Mouse (Mus musculus) hindbrain, embryonic 12.5 days (tissue): ENCODE measurements around the gene Adh1. TPM values are rescaled to one million over a fixed set of nuclear protein-coding genes. Genes with fewer than 3 reads are reported as not detected.

Source experiments
- ATAC-seq: fragments of 200-750 bp; cut with Nextera tagmentation; 2 replicates; pipeline ENCODE4 v1.8.0; 2017; ENCODE audit warnings: moderate TSS enrichment; ENCODE audit not compliant: low FRiP score
- H3K27ac ChIP-seq: fragments of 300-500 bp; sonication (generic); 2 replicates; pipeline ENCODE4 v1.5.1; 2016; ENCODE audit warnings: mild to moderate bottlenecking
- H3K27me3 ChIP-seq: fragments of 300-500 bp; sonication (generic); 2 replicates; pipeline ENCODE4 v1.6.1; 2016; ENCODE audit warnings: mild to moderate bottlenecking
- H3K36me3 ChIP-seq: fragments of 300-500 bp; sonication (generic); 2 replicates; pipeline ENCODE4 v1.6.1; 2016; ENCODE audit warnings: mild to moderate bottlenecking
- H3K4me1 ChIP-seq: fragments of 300-500 bp; sonication (generic); 2 replicates; pipeline ENCODE4 v1.6.1; 2016
- H3K4me2 ChIP-seq: fragments of 300-500 bp; sonication (generic); replicated peaks from 2 replicates; pipeline ENCODE4 v1.6.1; 2016; ENCODE audit warnings: mild to moderate bottlenecking
- H3K4me3 ChIP-seq: fragments of 300-500 bp; sonication (generic); 2 replicates; pipeline ENCODE4 v1.5.1; 2016; ENCODE audit warnings: mild to moderate bottlenecking
- H3K9ac ChIP-seq: fragments of 300-500 bp; sonication (generic); 2 replicates; pipeline ENCODE4 v1.6.1; 2016; ENCODE audit warnings: mild to moderate bottlenecking, moderate library complexity
- H3K9me3 ChIP-seq: fragments of 300-500 bp; sonication (generic); replicated peaks from 2 replicates; pipeline ENCODE4 v1.6.1; 2016; ENCODE audit warnings: mild to moderate bottlenecking
- WGBS: fragments of 180-500 bp; shearing (Covaris S2); methylation state at CpG from one replicate; pipeline ENCODE4 v1.1.7; 2016; 5-methylcytosine and 5-hydroxymethylcytosine counted together
- polyA plus RNA-seq: library from polyadenylated mRNA; unstranded; fragments of >200 nt; fragmentation: Nextera tagmentation; extraction: Ambion mirVana; gene quantifications from 2 replicates; pipeline ENCODE4 v1.2.1, GENCODE M21; 2016

The Adh1 gene
- polyA plus RNA-seq, 1 experiment from 2014 or later: 0.39 TPM

DNA sequence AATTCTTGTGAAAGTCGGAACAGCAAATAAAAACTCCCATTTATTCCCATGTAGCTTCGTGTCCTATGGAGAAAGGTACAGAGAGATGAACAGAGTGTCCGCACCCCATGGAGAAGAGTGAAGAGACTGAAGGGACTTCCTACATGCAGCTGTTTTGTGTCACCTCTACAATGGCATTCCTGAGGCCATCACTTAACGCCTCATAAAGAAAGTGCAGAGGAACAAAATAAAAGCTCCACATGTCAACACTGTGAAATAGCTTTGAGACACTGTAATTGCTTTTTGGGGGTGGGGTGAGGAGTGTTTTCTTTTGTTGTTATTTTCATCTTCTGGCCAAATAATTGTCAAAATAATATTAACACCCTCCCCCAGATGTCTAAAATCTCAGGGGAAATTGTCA lies 41.9 kb downstream of the Adh1 start:
- Histone ChIP-seq H3K36me3 (no peaks in the 10 kb centered on the region), H3K9ac (no peak overlapping the region), H3K9me3 (peaks cover 14% of the 10 kb centered on the region), H3K4me2 (no peak overlapping the region), H3K4me1 (no peaks in the 10 kb centered on the region), H3K4me3 (no peak overlapping the region), H3K27ac (no peak overlapping the region), H3K27me3 (no peaks in the 10 kb centered on the region)
- 39% methylated on average over 4 of the region's 4 CpGs for WGBS
- ATAC-seq: no peak

DNA sequence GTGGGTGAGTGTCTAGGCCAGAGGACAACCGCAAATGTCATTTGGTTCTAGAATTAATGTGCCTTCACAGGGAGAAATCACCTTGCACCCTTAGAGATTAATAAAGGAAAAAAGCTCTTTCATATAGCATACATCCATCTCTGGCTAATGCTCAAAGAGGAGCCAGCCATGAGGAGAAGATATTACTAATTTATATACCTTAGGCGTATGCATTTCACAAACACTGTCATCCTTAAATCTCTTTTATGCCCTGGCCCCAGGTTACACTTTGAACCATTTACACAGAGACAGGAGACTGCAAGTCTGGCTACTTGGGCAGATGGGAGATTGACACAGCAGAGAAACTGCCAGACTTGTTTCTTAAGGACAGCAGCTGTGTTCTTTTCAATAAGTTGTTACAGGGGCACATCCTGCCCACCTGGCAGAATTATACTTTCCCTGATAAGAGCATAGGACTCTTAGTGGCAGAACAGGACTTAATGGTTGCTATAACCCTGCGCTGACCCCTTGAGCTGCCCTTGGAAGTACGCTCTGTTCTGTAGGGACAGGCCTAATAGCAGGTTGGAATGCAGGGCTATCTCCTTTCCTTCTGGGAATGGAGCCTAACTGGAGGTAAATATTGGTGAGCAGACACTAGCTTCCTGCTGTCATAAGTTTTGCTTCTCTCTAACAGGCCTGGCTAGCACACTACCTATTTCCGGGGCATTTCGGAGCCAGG lies 43.1 kb downstream of the Adh1 start:
- no peak overlapping the region for H3K4me3 ChIP-seq
- 0 out of 2 replicates have a peak, but pooled peaks cover 1% of the 10 kb centered on the region for H3K9me3 ChIP-seq
- no peak overlapping the region for H3K4me2 ChIP-seq
- WGBS: 87% methylated on average over 6 of the region's 6 CpGs
- H3K27me3 ChIP-seq: no peaks in the 10 kb centered on the region
- H3K4me1 ChIP-seq: no peaks in the 10 kb centered on the region
- no peak for ATAC-seq
- H3K36me3 ChIP-seq: no peaks in the 10 kb centered on the region
- H3K27ac ChIP-seq: no peak overlapping the region
- no peak overlapping the region for H3K9ac ChIP-seq

DNA sequence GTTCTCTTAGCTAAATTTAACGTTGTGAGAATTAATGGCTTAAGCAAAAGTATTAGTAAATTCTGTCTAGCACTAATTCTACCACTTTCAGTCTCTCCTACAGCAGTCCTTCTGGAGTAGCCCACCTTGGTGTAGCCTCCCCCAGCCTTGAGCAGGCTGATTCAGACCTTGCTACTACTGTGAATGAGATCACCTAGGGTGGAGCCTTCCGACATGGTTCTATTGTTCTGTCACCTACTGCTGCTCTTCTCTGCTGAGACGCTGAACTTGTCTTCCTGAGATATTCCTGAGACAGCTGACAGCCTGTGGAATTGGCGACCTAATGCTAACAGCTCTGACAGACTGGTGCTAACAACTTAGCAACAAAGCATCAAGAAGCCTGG lies 43.7 kb downstream of the Adh1 start:
- Histone ChIP-seq H3K36me3 (no peaks in the 10 kb centered on the region), H3K4me3 (no peak overlapping the region), H3K4me1 (no peaks in the 10 kb centered on the region), H3K9me3 (no peaks in the 10 kb centered on the region), H3K27ac (no peak overlapping the region), H3K27me3 (no peaks in the 10 kb centered on the region), H3K9ac (no peak overlapping the region), H3K4me2 (no peak overlapping the region)
- no peak for ATAC-seq
- 46% methylated on average over 4 of the region's 4 CpGs for WGBS

DNA sequence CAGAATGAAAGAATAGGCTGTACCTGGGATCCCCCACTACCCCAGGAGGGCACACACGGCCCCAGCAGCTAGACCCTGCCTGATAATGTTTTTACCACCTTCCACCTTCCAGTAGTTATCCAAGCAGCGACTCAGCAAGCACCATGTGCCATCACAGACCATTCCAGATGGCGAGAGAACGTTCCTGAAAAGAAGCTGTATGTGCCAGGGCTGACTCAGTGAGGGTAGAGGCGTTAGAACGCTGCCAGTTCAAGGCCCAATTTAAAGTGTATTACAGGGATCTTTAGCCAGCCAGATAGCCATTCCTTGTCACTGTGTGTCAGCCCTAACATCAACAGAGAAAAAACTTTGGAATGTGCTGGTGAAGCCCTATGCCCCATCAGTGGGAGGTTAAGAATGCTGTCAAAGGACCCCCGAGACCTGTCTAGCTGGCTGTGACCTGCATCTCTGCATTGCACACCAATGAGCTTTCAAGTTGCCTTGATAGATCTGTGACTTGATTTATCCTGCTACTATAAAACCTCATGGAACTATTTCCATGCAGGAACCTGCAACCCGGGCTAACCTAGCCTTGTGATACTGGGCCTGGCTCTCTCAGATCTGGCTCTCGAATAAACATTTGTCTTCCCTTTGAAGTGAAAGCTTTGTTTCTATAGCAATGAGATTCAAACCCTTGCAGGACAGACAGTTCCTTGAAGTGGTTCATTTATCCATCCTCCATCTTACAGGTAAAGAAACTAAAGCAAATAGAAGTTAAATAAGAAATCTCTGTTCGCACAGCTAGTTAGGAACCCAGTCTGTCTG lies 44.9 kb downstream of the Adh1 start:
- Histone ChIP-seq H3K36me3 (no peaks in the 10 kb centered on the region), H3K4me3 (no peak overlapping the region), H3K27ac (no peak overlapping the region), H3K9me3 (no peaks in the 10 kb centered on the region), H3K9ac (no peak overlapping the region), H3K27me3 (no peaks in the 10 kb centered on the region), H3K4me1 (no peaks in the 10 kb centered on the region), H3K4me2 (no peak overlapping the region)
- WGBS: 67% methylated on average over 10 of the region's 10 CpGs
- no peak for ATAC-seq

DNA sequence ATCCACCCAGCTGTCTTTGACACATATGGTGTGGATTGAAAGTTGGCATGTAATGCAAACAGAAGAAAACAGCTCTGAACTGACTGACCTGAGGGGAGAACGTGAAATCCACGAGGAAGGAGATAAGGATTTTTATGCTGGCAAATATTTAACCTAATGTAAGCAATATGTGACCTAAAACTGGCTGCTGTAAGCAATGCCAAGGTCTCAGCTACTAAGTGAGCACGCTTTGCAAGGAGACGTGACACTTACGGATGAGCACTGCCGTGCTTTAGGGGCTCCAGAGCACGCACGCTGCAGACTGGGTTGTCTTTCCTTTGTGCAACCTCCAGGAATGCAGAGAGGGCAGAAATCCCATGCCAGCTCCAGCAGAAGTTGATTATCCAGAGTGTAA lies 45.5 kb downstream of the Adh1 start:
- no peaks in the 10 kb centered on the region for H3K9me3 ChIP-seq
- H3K9ac ChIP-seq: no peak overlapping the region
- H3K4me1 ChIP-seq: no peaks in the 10 kb centered on the region
- no peak for ATAC-seq
- no peaks in the 10 kb centered on the region for H3K27me3 ChIP-seq
- no peak overlapping the region for H3K4me2 ChIP-seq
- no peak overlapping the region for H3K4me3 ChIP-seq
- H3K27ac ChIP-seq: no peak overlapping the region
- H3K36me3 ChIP-seq: no peaks in the 10 kb centered on the region
- WGBS: 46% methylated on average over 8 of the region's 8 CpGs

DNA sequence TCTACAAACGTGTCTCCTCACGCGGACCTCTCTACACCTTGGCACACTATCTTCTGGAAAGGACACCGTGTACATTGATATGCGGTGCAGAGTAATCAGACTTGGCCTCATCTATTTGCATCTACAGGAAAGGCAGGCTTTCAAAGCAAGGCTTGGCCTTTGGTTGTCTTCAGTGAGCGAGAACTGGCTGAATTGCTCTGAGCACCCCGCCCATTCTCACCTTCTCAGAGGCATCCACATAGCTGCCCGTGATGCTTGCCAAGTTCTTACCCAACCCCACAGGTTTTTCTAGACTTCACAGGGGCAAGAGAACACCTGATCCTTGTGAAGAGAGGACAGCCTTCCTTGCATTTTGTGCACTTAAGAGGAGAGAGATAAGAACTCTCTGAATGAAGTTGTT lies 49.1 kb downstream of the Adh1 start:
- ATAC-seq: no peak
- 93% methylated on average over 8 of the region's 8 CpGs for WGBS

DNA sequence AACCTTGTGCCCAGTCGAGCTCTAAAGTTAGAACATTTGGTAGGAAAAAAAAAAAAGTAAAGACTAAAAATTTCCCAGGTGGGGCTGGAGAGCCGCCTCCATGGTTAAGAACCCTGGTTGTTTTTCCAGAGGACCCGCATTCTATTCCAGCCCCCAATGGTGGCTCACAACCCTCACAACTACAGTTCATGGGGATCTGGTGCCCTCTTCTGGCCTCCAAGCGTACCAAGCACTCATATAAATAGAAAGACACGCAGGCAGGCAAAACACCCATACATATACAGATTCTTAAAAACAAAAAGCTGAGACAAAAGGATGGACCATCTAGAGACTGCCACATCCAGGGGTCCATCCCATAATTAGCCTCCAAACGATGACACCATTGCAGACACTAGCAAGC lies 50.2 kb downstream of the Adh1 start:
- Histone ChIP-seq H3K4me1 (no peaks in the 10 kb centered on the region), H3K4me2 (no peak overlapping the region), H3K27ac (no peak overlapping the region), H3K4me3 (no peak overlapping the region), H3K9me3 (no peaks in the 10 kb centered on the region), H3K9ac (no peak overlapping the region), H3K36me3 (no peaks in the 10 kb centered on the region), H3K27me3 (no peaks in the 10 kb centered on the region)
- ATAC-seq: no peak
- 82% methylated on average over 6 of the region's 6 CpGs for WGBS

More for the DNA sequence above, 49.1 kb downstream of the Adh1 start:
- no peaks in the 10 kb centered on the region for H3K36me3 ChIP-seq
- no peak overlapping the region for H3K4me3 ChIP-seq
- H3K9me3 ChIP-seq: no peaks in the 10 kb centered on the region
- H3K4me2 ChIP-seq: no peak overlapping the region
- no peak overlapping the region for H3K9ac ChIP-seq
- H3K27me3 ChIP-seq: no peaks in the 10 kb centered on the region
- H3K4me1 ChIP-seq: no peaks in the 10 kb centered on the region
- no peak overlapping the region for H3K27ac ChIP-seq

DNA sequence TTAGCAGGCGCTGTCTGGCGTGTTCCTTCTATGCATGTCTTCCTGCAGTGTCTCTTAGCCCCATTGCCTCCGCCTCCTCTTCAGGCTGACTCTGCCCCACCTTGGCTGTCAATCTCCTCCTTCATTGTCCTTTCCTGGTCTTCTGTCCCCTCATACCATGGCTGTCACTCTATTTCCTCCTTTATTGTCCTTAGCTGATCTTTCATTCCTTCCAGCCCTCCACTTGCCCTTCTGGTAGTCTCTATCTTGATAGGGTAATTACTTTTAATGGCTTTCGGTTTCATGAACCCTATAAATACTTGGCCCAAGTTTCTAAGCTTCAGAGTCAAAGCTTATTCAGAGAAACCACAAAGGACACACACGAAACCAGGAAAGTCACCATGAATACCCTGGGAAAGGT lies 52.2 kb downstream of the Adh1 start, which contains the start of gene Adh6a:
TSS of gene Adh6a (plus strand) at position 322 of the 400 bp plus-strand sequence.
- Histone ChIP-seq H3K4me3 (no peak within 1 kb of the TSS), H3K9ac (no peak within 1 kb of the TSS), H3K4me1 (no peaks in the 10 kb centered on the region), H3K36me3 (no peaks in the 10 kb centered on the region), H3K4me2 (no peak within 1 kb of the TSS), H3K27ac (no peak within 1 kb of the TSS), H3K9me3 (no peaks in the 10 kb centered on the region), H3K27me3 (no peaks in the 10 kb centered on the region)
- ATAC-seq: no peak
- WGBS: 86% methylated on average over 5 of the region's 5 CpGs

DNA sequence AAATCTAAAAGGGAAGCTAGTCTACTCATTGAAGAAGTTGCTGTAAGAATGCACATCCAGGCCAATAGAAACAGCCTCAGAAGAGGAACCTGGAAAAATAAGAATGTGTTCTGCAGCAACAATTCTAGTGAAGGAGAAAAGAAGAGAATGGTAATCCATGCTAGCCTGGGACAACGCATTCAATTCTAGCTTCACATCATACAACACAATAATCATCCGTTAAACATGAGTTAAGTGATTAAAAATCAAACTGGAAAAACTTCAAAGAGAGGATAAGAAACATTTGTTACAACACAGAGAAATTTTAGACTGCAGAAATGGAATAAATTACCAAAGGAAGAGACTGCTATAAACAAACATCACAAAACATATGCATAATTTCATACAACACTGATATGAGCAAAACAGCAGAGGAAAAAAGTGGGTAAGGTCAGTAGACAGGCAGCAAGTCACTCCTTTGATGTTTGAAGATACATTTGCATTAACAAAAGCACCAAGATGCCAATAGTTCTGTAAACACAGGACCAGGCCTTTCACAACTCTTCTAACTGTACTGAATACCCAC lies 56.2 kb downstream of the Adh1 start:
- no peaks in the 10 kb centered on the region for H3K36me3 ChIP-seq

DNA sequence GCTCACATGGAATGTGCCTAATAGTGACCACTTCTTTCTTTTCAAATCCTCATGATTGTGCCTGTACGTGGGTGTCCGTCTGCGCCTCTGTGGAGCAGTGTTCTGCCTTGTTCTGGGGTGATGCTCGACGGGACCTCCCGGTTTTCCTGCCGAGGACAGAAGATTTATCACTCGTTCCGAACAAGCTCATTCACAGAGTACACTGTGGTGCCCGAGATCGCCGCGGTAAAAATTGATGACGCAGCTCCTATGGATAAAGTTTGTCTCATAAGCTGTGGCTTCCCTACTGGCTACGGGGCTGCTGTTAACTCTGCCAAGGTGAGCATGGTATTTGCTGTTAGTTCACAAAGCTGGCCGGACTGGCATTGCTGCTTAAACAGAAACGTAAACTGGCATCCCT lies 64.2 kb downstream of the Adh1 start:
- WGBS: 90% methylated on average over 17 of the region's 17 CpGs
- Histone ChIP-seq H3K36me3 (no peaks in the 10 kb centered on the region), H3K4me2 (no peak overlapping the region), H3K27ac (no peak overlapping the region), H3K4me1 (no peaks in the 10 kb centered on the region), H3K27me3 (no peaks in the 10 kb centered on the region), H3K9me3 (no peaks in the 10 kb centered on the region), H3K4me3 (no peak overlapping the region), H3K9ac (no peak overlapping the region)
- no peak for ATAC-seq

More for the DNA sequence above, 56.2 kb downstream of the Adh1 start:
- WGBS: 91% methylated on average over 2 of the region's 2 CpGs
- Histone ChIP-seq H3K9me3 (no peaks in the 10 kb centered on the region), H3K27me3 (no peaks in the 10 kb centered on the region), H3K4me3 (no peak overlapping the region), H3K27ac (no peak overlapping the region), H3K4me1 (no peaks in the 10 kb centered on the region), H3K9ac (no peak overlapping the region), H3K4me2 (no peak overlapping the region)
- no peak for ATAC-seq

DNA sequence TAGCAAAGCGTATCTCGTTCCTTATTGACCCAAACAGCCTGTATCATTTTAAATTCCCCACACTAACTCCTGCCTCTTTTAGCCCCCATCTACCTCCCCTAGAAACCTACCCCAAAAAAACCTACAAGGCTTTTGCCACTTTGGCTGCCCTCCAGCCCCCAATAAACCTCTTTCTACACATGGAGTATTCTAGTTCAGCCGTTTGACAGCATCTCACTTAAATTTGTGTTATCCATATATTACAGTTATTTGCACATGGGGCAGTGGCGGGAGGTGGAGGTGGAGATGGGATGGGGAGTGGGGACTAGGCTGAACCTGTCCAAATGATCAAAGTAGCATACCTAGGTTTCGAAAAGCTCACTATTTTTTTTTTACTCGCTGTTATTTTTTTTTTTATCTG lies 64.7 kb downstream of the Adh1 start:
- WGBS: 94% methylated on average over 6 of the region's 6 CpGs
- H3K27me3 ChIP-seq: no peaks in the 10 kb centered on the region
- H3K9me3 ChIP-seq: no peaks in the 10 kb centered on the region
- no peak overlapping the region for H3K9ac ChIP-seq
- H3K4me1 ChIP-seq: no peaks in the 10 kb centered on the region
- H3K36me3 ChIP-seq: no peaks in the 10 kb centered on the region
- ATAC-seq: no peak
- H3K4me2 ChIP-seq: no peak overlapping the region
- H3K4me3 ChIP-seq: no peak overlapping the region
- no peak overlapping the region for H3K27ac ChIP-seq

DNA sequence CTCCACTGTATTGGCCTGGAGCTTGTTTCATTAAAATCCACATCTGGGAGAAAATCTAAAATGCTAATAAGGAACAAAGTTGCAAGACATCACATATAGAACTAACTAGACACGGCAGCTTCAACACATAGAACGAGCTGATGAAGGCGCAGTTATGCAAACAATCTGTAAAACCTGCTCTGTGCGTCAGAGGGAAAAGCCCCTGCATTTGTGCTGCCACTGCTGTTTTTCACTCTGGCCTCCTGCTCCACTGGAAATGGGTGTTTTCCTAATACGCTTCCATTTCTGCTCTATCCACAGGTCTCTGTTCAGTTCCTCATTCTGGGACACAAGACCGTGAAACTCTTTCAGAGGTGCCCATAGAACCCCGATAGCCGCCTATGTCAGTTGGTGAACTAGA lies 73.1 kb downstream of the Adh1 start:
- Histone ChIP-seq H3K4me1 (no peaks in the 10 kb centered on the region), H3K9ac (no peak overlapping the region), H3K4me2 (no peak overlapping the region), H3K36me3 (no peaks in the 10 kb centered on the region), H3K27ac (no peak overlapping the region), H3K4me3 (no peak overlapping the region), H3K27me3 (no peaks in the 10 kb centered on the region), H3K9me3 (no peaks in the 10 kb centered on the region)
- WGBS: 91% methylated on average over 8 of the region's 8 CpGs
- no peak for ATAC-seq
